Mouse (Mus musculus): ENCODE measurements around the gene Pacsin2.

GRCm38 (mm10) chr15:83442495-83443037, 21.8 kb downstream of the Pacsin2 start:
- no peak for TF ChIP-seq POLR2A (IDR thresholded peaks at IDR 0.05; ENCODE audit: control insufficient read depth, low read depth, low read length)
- TF ChIP-seq CTCF (IDR thresholded peaks at IDR 0.05; ENCODE audit: control insufficient read depth, insufficient read depth, insufficient replicate concordance, low read depth, low read length), result no peak
